18 mouse cellular contexts compared by ENCODE assay signal in genomic region chr7:35319755-35320154, GRCm38 (mm10). TPM values are rescaled to one million over a fixed set of nuclear protein-coding genes. Genes with fewer than 3 reads are reported as not detected.
A peak's percentile ranks its signal among the peaks of the same experiment; 100 is the strongest.
DNase-seq lines count a peak whose midpoint lies in the region; ATAC-seq and TF ChIP-seq lines count a peak whose summit lies in the region.
"Had no signal": no experiment of that assay in that cellular context is flagged by ENCODE, and none has a peak within 500 bp of the region (broad histone marks: within the 10 kb centered on the region; RNA-seq: fewer than 3 reads in every experiment).

No protein-coding gene starts in this region.

- no peak overlapping the region for H3K4me3 ChIP-seq in liver, adult 2 months (ENCODE audit: insufficient read depth, low read depth, low read length)
- H3K4me3 ChIP-seq in liver, embryonic 11.5 days (ENCODE audit: low read depth, low read length): no peak overlapping the region
- H3K4me3 ChIP-seq in ES-E14 (ENCODE audit: insufficient read depth in 1 of 2, low read depth in 1 of 2, low read length in 2 of 2, poor library complexity in 1 of 2, severe bottlenecking in 1 of 2): no peak overlapping the region
- H3K4me3 ChIP-seq in small intestine, adult 2 months (ENCODE audit: low read depth, low read length): no peak overlapping the region
- H3K4me3 ChIP-seq in cerebellum, adult 2 months (replicated peaks; ENCODE audit: insufficient read depth, low read depth, low read length): no peak overlapping the region
- H3K4me3 ChIP-seq: embryonic facial prominence, embryonic 15.5 days; forebrain, embryonic 13.5 days; gastrocnemius, adult 2 months; liver, embryonic 13.5 days; myocyte had no signal

- DNase-seq in liver, adult 2 months (ENCODE audit: extremely low read depth, low read depth, low spot score): peak; percentile 59
- DNase-seq in liver, embryonic 11.5 days (ENCODE audit: low spot score): no peak
- peak; percentile 36 for DNase-seq in ES-E14 (ENCODE audit: low read depth, low spot score)
- peak; percentile 12 for DNase-seq in adipocyte (ENCODE audit: low spot score)
- no peak for DNase-seq in cerebellum, adult 2 months
- DNase-seq in retina, embryonic 14.5 days (ENCODE audit: low spot score): no peak
- DNase-seq: cerebellum, adult 8-10 months; gastrocnemius, adult 2 months; layer of hippocampus, postnatal 36 days; left cerebral cortex, postnatal 4 days; liver, embryonic 13.5 days had no signal

- in situ Hi-C loops in ES-E14 (cut with MboI; ENCODE audit: low sequenced_read_pairs in 2 of 2, unreplicated experiment in 2 of 2): no loop called here

- ATAC-seq in liver, embryonic 11.5 days (replicated peaks; ENCODE audit: low FRiP score): no peak
- ATAC-seq: forebrain, embryonic 13.5 days had no signal

- H3K36me3 ChIP-seq in liver, adult 2 months (ENCODE audit: control insufficient read depth, insufficient read depth, low read length): no peaks in the 10 kb centered on the region
- no peaks in the 10 kb centered on the region for H3K36me3 ChIP-seq in liver, embryonic 11.5 days (ENCODE audit: control insufficient read depth, insufficient read depth, low read length)
- H3K36me3 ChIP-seq in ES-E14 (ENCODE audit: control insufficient read depth, insufficient read depth, low read length, poor library complexity, severe bottlenecking): no peaks in the 10 kb centered on the region
- no peaks in the 10 kb centered on the region for H3K36me3 ChIP-seq in small intestine, adult 2 months (ENCODE audit: control insufficient read depth, insufficient read depth, low read length)
- H3K36me3 ChIP-seq: embryonic facial prominence, embryonic 15.5 days; liver, embryonic 13.5 days had no signal

- no peak overlapping the region for H3K27ac ChIP-seq in liver, adult 2 months (replicated peaks; ENCODE audit: insufficient read depth, low read depth, low read length)
- H3K27ac ChIP-seq in liver, embryonic 11.5 days (ENCODE audit: low read depth, low read length): no peak overlapping the region
- H3K27ac ChIP-seq in ES-E14 (ENCODE audit: insufficient read depth, low read depth, low read length, poor library complexity, severe bottlenecking): no peak overlapping the region; the same call in 1 of the 2 replicates
- H3K27ac ChIP-seq in small intestine, adult 2 months (ENCODE audit: insufficient read depth, low read depth, low read length): peak overlapping the region; percentile 55
- no peak overlapping the region for H3K27ac ChIP-seq in cerebellum, adult 2 months (ENCODE audit: insufficient read depth, low read length)
- H3K27ac ChIP-seq: embryonic facial prominence, embryonic 15.5 days; forebrain, embryonic 13.5 days; gastrocnemius, adult 2 months; liver, embryonic 13.5 days had no signal

- no peak overlapping the region for H3K9ac ChIP-seq in liver, adult 2 months (ENCODE audit: low read depth, low read length)
- no peak overlapping the region for H3K9ac ChIP-seq in liver, embryonic 11.5 days (ENCODE audit: low read depth, low read length)
- H3K9ac ChIP-seq in ES-E14 (ENCODE audit: insufficient read depth, low read depth, low read length, poor library complexity, severe bottlenecking): no peak overlapping the region
- H3K9ac ChIP-seq: embryonic facial prominence, embryonic 15.5 days; forebrain, embryonic 13.5 days; liver, embryonic 13.5 days had no signal

- no peaks in the 10 kb centered on the region for H3K27me3 ChIP-seq in liver, adult 2 months (ENCODE audit: control insufficient read depth, insufficient read depth, low read length)
- no peaks in the 10 kb centered on the region for H3K27me3 ChIP-seq in liver, embryonic 11.5 days (replicated peaks; ENCODE audit: control insufficient read depth, insufficient read depth, low read length)
- H3K27me3 ChIP-seq in small intestine, adult 2 months (ENCODE audit: control insufficient read depth, insufficient read depth, low read length): no peaks in the 10 kb centered on the region
- no peaks in the 10 kb centered on the region for H3K27me3 ChIP-seq in cerebellum, adult 2 months (ENCODE audit: control insufficient read depth, insufficient read depth, low read length)
- H3K27me3 ChIP-seq: embryonic facial prominence, embryonic 15.5 days; forebrain, embryonic 13.5 days had no signal

- H3K4me2 ChIP-seq in liver, embryonic 11.5 days: no peak overlapping the region
- H3K4me2 ChIP-seq: embryonic facial prominence, embryonic 15.5 days; forebrain, embryonic 13.5 days; heart, embryonic 11.5 days; liver, embryonic 13.5 days; midbrain, embryonic 11.5 days had no signal

- H3K4me1 ChIP-seq in liver, adult 2 months (ENCODE audit: control insufficient read depth, insufficient read depth, low read length): peaks cover 8% of the 10 kb centered on the region
- H3K4me1 ChIP-seq in liver, embryonic 11.5 days (replicated peaks; ENCODE audit: control insufficient read depth, insufficient read depth, low read length): peaks cover 8% of the 10 kb centered on the region
- peaks cover 1 to 16% of the 10 kb centered on the region in 2 experiments; a peak in 3 of 4 replicates for H3K4me1 ChIP-seq in ES-E14 (ENCODE audit: control insufficient read depth in 2 of 2, insufficient read depth in 2 of 2, low read length in 2 of 2, poor library complexity in 1 of 2)
- peaks cover 25% of the 10 kb centered on the region; the same call in 1 of the 2 replicates for H3K4me1 ChIP-seq in small intestine, adult 2 months (ENCODE audit: control insufficient read depth, insufficient read depth, insufficient read length, low read length)
- no peaks in the 10 kb centered on the region for H3K4me1 ChIP-seq in cerebellum, adult 2 months (ENCODE audit: control insufficient read depth, insufficient read depth, low read length)

- peaks cover 10% of the 10 kb centered on the region; the same call in 1 of the 2 replicates for H3K79me2 ChIP-seq in liver, adult 2 months (ENCODE audit: control insufficient read depth, insufficient read depth, low read length)

- 52% methylated on average over 4 of the region's 4 CpGs for WGBS in liver, adult 2 months
- 84% methylated on average over 4 of the region's 4 CpGs for WGBS in liver, embryonic 11.5 days
- 44% methylated on average over 4 of the region's 4 CpGs for WGBS in small intestine, adult 2 months
- WGBS in cerebellum, adult 2 months: 57% methylated on average over 4 of the region's 4 CpGs

- no peaks in the 10 kb centered on the region for H3K9me3 ChIP-seq in liver, embryonic 11.5 days (ENCODE audit: control insufficient read depth, low read length)
- H3K9me3 ChIP-seq in ES-E14 (ENCODE audit: control insufficient read depth, insufficient read depth, low read depth, low read length): no peaks in the 10 kb centered on the region
- H3K9me3 ChIP-seq: embryonic facial prominence, embryonic 15.5 days; forebrain, embryonic 13.5 days; liver, embryonic 13.5 days had no signal

- no peak for TF ChIP-seq POLR2A in liver, adult 2 months (IDR thresholded peaks at IDR 0.05; ENCODE audit: extremely low read depth, insufficient read depth, low read length)
- TF ChIP-seq POLR2A in small intestine, adult 2 months (IDR thresholded peaks at IDR 0.05; ENCODE audit: low read depth, low read length): no peak
- no peak for TF ChIP-seq POLR2A in cerebellum, adult 2 months (IDR thresholded peaks at IDR 0.05; ENCODE audit: borderline replicate concordance, insufficient read depth, low read length)

- TF ChIP-seq CTCF in liver, adult 2 months (IDR thresholded peaks at IDR 0.05; ENCODE audit: low read depth, low read length): no peak
- TF ChIP-seq CTCF in small intestine, adult 2 months (IDR thresholded peaks at IDR 0.05; ENCODE audit: extremely low read depth, insufficient read length, insufficient replicate concordance, low read depth, low read length): no peak
- TF ChIP-seq CTCF in cerebellum, adult 2 months (IDR thresholded peaks at IDR 0.05; ENCODE audit: borderline replicate concordance, insufficient read depth, low read depth, low read length): no peak

TF ChIP-seq in ES-E14, 5 proteins besides CTCF, POLR2A, EP300 and RAD21:
- TF ChIP-seq MAFK (IDR thresholded peaks at IDR 0.05; ENCODE audit: insufficient read depth, low read depth, low read length) (no peak), HCFC1 (IDR thresholded peaks at IDR 0.05; ENCODE audit: borderline replicate concordance, insufficient read depth, low read length) (no peak), CHD2 (IDR thresholded peaks at IDR 0.05; ENCODE audit: low read depth, low read length) (no peak), ZC3H11A (IDR thresholded peaks at IDR 0.05; ENCODE audit: borderline replicate concordance, low read depth, low read length) (no peak), ZNF384 (IDR thresholded peaks at IDR 0.05; ENCODE audit: low read depth, low read length) (no peak)

RNA-seq across cellular contexts. Expression of gene Gpatch1, which starts 1.5 kb away (rescaled TPM):
- 4.1 and 5.3 TPM in 2 replicates for total RNA-seq in liver, adult 2 months (2014; rRNA removed)
- polyA plus RNA-seq in liver, adult 2 months (2012; rRNA removed): 1.9 and 2.5 TPM in 2 replicates
- polyA plus RNA-seq in liver, embryonic 11.5 days (2014; fragmentation: Nextera tagmentation; extraction: Ambion mirVana): 15.3 and 16.1 TPM in 2 replicates
- total RNA-seq in ES-E14 (2012; rRNA removed): 10.6 and 11.0 TPM in 2 replicates
- 0.89 and 2.2 TPM in 2 replicates for polyA plus RNA-seq in small intestine, adult 2 months (2012; rRNA removed)
- 19.6 and 20.2 TPM in 2 replicates for polyA plus RNA-seq in cerebellum, adult 2 months (2012; rRNA removed)

RNA-seq across cellular contexts. Expression of gene Rhpn2, which starts 14.2 kb away (rescaled TPM):
- 14.0 and 18.5 TPM in 2 replicates for total RNA-seq in liver, adult 2 months (2014; rRNA removed)
- 6.8 and 6.9 TPM in 2 replicates for polyA plus RNA-seq in liver, adult 2 months (2012; rRNA removed)
- polyA plus RNA-seq in liver, embryonic 11.5 days (2014; fragmentation: Nextera tagmentation; extraction: Ambion mirVana): 6.1 and 6.8 TPM in 2 replicates
- 12.6 and 12.7 TPM in 2 replicates for total RNA-seq in ES-E14 (2012; rRNA removed)
- 14.6 and 46.0 TPM in 2 replicates for polyA plus RNA-seq in small intestine, adult 2 months (2012; rRNA removed)
- 9.9 and 10.1 TPM in 2 replicates for polyA plus RNA-seq in cerebellum, adult 2 months (2012; rRNA removed)
- total RNA-seq: hematopoietic stem cell, adult 5-6 weeks had no signal

Comparison
In these comparisons a context has a peak if more than half of its experiments do, and no peak if none do; other contexts are left out.
1. DNase-seq: peak in liver, adult 2 months (single experiment), ES-E14 (single experiment) and adipocyte (single experiment); none in liver, embryonic 11.5 days (single experiment), cerebellum, adult 2 months (0 of 2) and retina, embryonic 14.5 days (single experiment).